Mouse (Mus musculus) liver, embryonic 14.5 days (tissue): ENCODE data around the gene Gm21987. TPM values are rescaled to one million over a fixed set of nuclear protein-coding genes. Genes with fewer than 3 reads are reported as not detected.
A peak's percentile ranks its signal among the peaks of the same experiment; 100 is the strongest.

Source experiments
- ATAC-seq: fragments of 200-750 bp; cut with Nextera tagmentation; 2 replicates; pipeline ENCODE4 v1.8.0; 2017; ENCODE audit warnings: moderate number of reproducible peaks, mild to moderate bottlenecking, moderate library complexity; ENCODE audit not compliant: insufficient read depth
- DNase-seq, 3 experiments: peaks; one replicate each; pipeline ENCODE4 v3.0.0-alpha.2; 2012 to 2013; ENCODE audit warnings: low read depth in 3 of 3, low spot score in 3 of 3
- H3K27ac ChIP-seq: fragments of 300-500 bp; sonication (generic); 2 replicates; pipeline ENCODE4 v1.5.1; 2014; ENCODE audit warnings: moderate library complexity, mild to moderate bottlenecking, control low read depth, inconsistent platforms
- H3K27me3 ChIP-seq: fragments of 300-500 bp; sonication (generic); 2 replicates; pipeline ENCODE4 v1.6.1; 2014; ENCODE audit warnings: mild to moderate bottlenecking, low read length, moderate library complexity; ENCODE audit not compliant: control insufficient read depth, insufficient read depth
- H3K36me3 ChIP-seq: fragments of 300-500 bp; sonication (generic); replicated peaks from 2 replicates; pipeline ENCODE4 v1.6.1; 2014; ENCODE audit warnings: low read depth; ENCODE audit not compliant: control insufficient read depth, insufficient read depth
- H3K4me1 ChIP-seq, 2 experiments: fragments of 200-500 bp in 1 of 2; fragments of 300-500 bp in 1 of 2; sonication (generic) in 1 of 2; replicated peaks; 2 replicates each; pipeline ENCODE4 v1.6.1; 2012 to 2014; ENCODE audit warnings: antibody characterized with exemption in 1 of 2, inconsistent platforms in 1 of 2, low read length in 1 of 2; ENCODE audit not compliant: control insufficient read depth in 2 of 2, insufficient read depth in 2 of 2
- H3K4me2 ChIP-seq: fragments of 300-500 bp; sonication (generic); 2 replicates; pipeline ENCODE4 v1.6.1; 2014; ENCODE audit warnings: low read depth, mild to moderate bottlenecking, control low read depth, moderate library complexity
- H3K4me3 ChIP-seq, 2 experiments: fragments of 200-500 bp in 1 of 2; fragments of 300-500 bp in 1 of 2; sonication (generic) in 1 of 2; 2 replicates each; pipeline ENCODE4 v1.5.1; 2012 to 2014; ENCODE audit warnings: low read depth in 2 of 2, low read length in 2 of 2, mild to moderate bottlenecking in 2 of 2, control low read depth in 1 of 2, inconsistent platforms in 1 of 2, moderate library complexity in 1 of 2; ENCODE audit not compliant: insufficient read depth in 1 of 2
- H3K9ac ChIP-seq: fragments of 300-500 bp; sonication (generic); replicated peaks from 2 replicates; pipeline ENCODE4 v1.6.1; 2014; ENCODE audit warnings: mild to moderate bottlenecking, control low read depth, moderate library complexity
- H3K9me3 ChIP-seq: fragments of 300-500 bp; sonication (generic); 2 replicates; pipeline ENCODE4 v1.6.1; 2016; ENCODE audit warnings: low read length, mixed read lengths; ENCODE audit not compliant: control insufficient read depth
- CTCF ChIP-seq: IDR thresholded peaks from 2 replicates; pipeline ENCODE4 v1.5.1; 2016; ENCODE audit warnings: antibody characterized with exemption, low read depth, control low read depth
- EP300 ChIP-seq: IDR thresholded peaks from 2 replicates; pipeline ENCODE4 v1.6.1; 2016; ENCODE audit warnings: antibody characterized with exemption, low read depth
- WGBS: fragments of 180-500 bp; shearing (Covaris S2); extraction: QIAGEN DNeasy Blood & Tissue Kit; methylation state at CpG from one replicate; pipeline ENCODE4 v1.1.7; 2014; ENCODE audit not compliant: insufficient replicate concordance; 5-methylcytosine and 5-hydroxymethylcytosine counted together
- polyA plus RNA-seq, 2 experiments: library from polyadenylated mRNA; depleted of rRNA in 1 of 2; stranded (reverse) in 1 of 2; unstranded in 1 of 2; fragments of >200 nt; fragmentation: Nextera tagmentation in 1 of 2; extraction: Ambion mirVana in 1 of 2; gene quantifications; 2 replicates each; pipeline versions ENCODE4 v1.2.1 to v1.2.3; 2012 to 2014

The Gm21987 gene
- polyA plus RNA-seq, 2 experiments: not detected

GRCm38 (mm10) chr16:38395060-38395730, 48.4 kb downstream of the Gm21987 start:
- Histone ChIP-seq H3K27me3 (no peaks in the 10 kb centered on the region), H3K9ac (no peak overlapping the region), H3K27ac (no peak overlapping the region), H3K4me1 (peaks cover 0 to 27% of the 10 kb centered on the region in 2 experiments; a peak in 2 of 4 replicates), H3K9me3 (no peaks in the 10 kb centered on the region), H3K4me2 (no peak overlapping the region), H3K36me3 (no peaks in the 10 kb centered on the region), H3K4me3 (no peak overlapping the region)
- 39% methylated on average over 6 of the region's 6 CpGs for WGBS
- ATAC-seq: no peak
- TF ChIP-seq EP300 (no peak), CTCF (no peak)
- no peak for DNase-seq

GRCm38 (mm10) chr16:38396155-38396554, 49.3 kb downstream of the Gm21987 start:
- no peak overlapping the region for H3K4me3 ChIP-seq
- no peak overlapping the region for H3K4me2 ChIP-seq
- TF ChIP-seq CTCF: no peak
- TF ChIP-seq EP300: no peak
- DNase-seq: no peak
- no peaks in the 10 kb centered on the region for H3K27me3 ChIP-seq
- H3K4me1 ChIP-seq: peaks cover 0 to 29% of the 10 kb centered on the region in 2 experiments; a peak in 2 of 4 replicates
- H3K27ac ChIP-seq: no peak overlapping the region
- H3K9me3 ChIP-seq: no peaks in the 10 kb centered on the region
- WGBS: 41% methylated on average over 13 of the region's 13 CpGs
- no peak for ATAC-seq
- no peak overlapping the region for H3K9ac ChIP-seq
- H3K36me3 ChIP-seq: no peaks in the 10 kb centered on the region

- Histone ChIP-seq H3K4me2 (no peak overlapping the region), H3K4me3 (no peak overlapping the region), H3K27ac (no peak overlapping the region), H3K9ac (no peak overlapping the region), H3K27me3 (no peaks in the 10 kb centered on the region), H3K4me1 (peaks cover 0 to 30% of the 10 kb centered on the region in 2 experiments; a peak in 2 of 4 replicates), H3K9me3 (no peaks in the 10 kb centered on the region), H3K36me3 (no peaks in the 10 kb centered on the region)
- WGBS: 72% methylated on average over 6 of the region's 6 CpGs
- ATAC-seq (no peak), DNase-seq (no peak)
- TF ChIP-seq CTCF: no peak
- no peak for TF ChIP-seq EP300
Observed at GRCm38 (mm10) chr16:38398266-38398665, 51.4 kb downstream of the Gm21987 start.

GRCm38 (mm10) chr16:38399076-38399475, 52.2 kb downstream of the Gm21987 start:
- peak; percentile 15; the same call in 1 of the 2 replicates for ATAC-seq
- 41% methylated on average over 3 of the region's 3 CpGs for WGBS
- no peak overlapping the region for H3K4me3 ChIP-seq
- no peak overlapping the region for H3K9ac ChIP-seq
- no peaks in the 10 kb centered on the region for H3K27me3 ChIP-seq
- no peak for TF ChIP-seq EP300
- TF ChIP-seq CTCF: no peak
- H3K27ac ChIP-seq: no peak overlapping the region
- peaks cover 0 to 33% of the 10 kb centered on the region in 2 experiments; a peak in 2 of 4 replicates for H3K4me1 ChIP-seq
- H3K4me2 ChIP-seq: peak overlapping the region; percentile 48; the same call in 1 of the 2 replicates
- DNase-seq: no peak
- no peaks in the 10 kb centered on the region for H3K9me3 ChIP-seq
- no peaks in the 10 kb centered on the region for H3K36me3 ChIP-seq

GRCm38 (mm10) chr16:38399531-38400231, 52.8 kb downstream of the Gm21987 start:
- ATAC-seq (peak; percentile 75), DNase-seq (no peak)
- no peak overlapping the region for H3K27ac ChIP-seq
- no peaks in the 10 kb centered on the region for H3K9me3 ChIP-seq
- no peaks in the 10 kb centered on the region for H3K36me3 ChIP-seq
- H3K9ac ChIP-seq: no peak overlapping the region
- peak overlapping the region; percentile 48 for H3K4me2 ChIP-seq
- no peak for TF ChIP-seq EP300
- TF ChIP-seq CTCF: no peak
- peaks cover 0 to 29% of the 10 kb centered on the region in 2 experiments; a peak in 2 of 4 replicates for H3K4me1 ChIP-seq
- H3K4me3 ChIP-seq: peak overlapping the region in 1 of 2 experiments; percentile 14; a peak in 1 of 4 replicates
- 11% methylated on average over 17 of the region's 17 CpGs for WGBS
- H3K27me3 ChIP-seq: no peaks in the 10 kb centered on the region
